Mouse (Mus musculus) erythroid progenitor cell, adult 5-6 weeks (primary cell): Measurements from ENCODE around the gene Eif4g3. TPM values are rescaled to one million over a fixed set of nuclear protein-coding genes. Genes with fewer than 3 reads are reported as not detected.

ENCODE experiments used
- ATAC-seq: replicated peaks from 2 replicates; pipeline ENCODE4 v1.8.0; 2016; ENCODE audit warnings: moderate number of reproducible peaks, mild to moderate bottlenecking, moderate TSS enrichment, inconsistent platforms; ENCODE audit not compliant: poor library complexity, low FRiP score, severe bottlenecking
- total RNA-seq, 2 experiments: library from RNA; stranded (forward) in 1 of 2; stranded (reverse) in 1 of 2; fragments of 150-400 nt in 1 of 2; fragments of 186-747, 209-891 nt in 1 of 2; gene quantifications; 2 replicates each; pipeline versions ENCODE4 v1.2.3 to v1.2.4; 2015 to 2017; ENCODE audit warnings: low replicate concordance in 2 of 2

Gene Eif4g3
- total RNA-seq, 2 experiments from 2014 or later, result 11.7 to 29.8 TPM

DNA sequence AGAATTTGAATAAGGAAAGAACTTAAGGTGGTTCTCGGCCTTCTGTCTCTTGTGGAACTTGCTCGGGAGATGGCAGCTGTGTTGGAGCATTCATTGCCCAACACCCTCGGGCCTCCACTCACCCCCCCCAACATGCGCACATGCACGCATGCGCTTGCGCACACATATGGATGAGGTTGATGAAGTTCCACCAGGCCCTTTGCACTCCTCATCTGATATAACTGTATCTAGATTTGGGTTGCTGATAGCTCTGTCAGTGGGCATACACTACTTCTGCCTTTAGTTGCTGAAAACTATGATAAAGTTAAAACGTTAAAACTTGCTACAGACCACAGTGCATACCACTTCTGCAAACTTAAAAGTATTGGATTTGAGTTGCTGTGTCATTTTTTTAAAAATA is 89.6 kb downstream of the Eif4g3 start:
- no peak for ATAC-seq

DNA sequence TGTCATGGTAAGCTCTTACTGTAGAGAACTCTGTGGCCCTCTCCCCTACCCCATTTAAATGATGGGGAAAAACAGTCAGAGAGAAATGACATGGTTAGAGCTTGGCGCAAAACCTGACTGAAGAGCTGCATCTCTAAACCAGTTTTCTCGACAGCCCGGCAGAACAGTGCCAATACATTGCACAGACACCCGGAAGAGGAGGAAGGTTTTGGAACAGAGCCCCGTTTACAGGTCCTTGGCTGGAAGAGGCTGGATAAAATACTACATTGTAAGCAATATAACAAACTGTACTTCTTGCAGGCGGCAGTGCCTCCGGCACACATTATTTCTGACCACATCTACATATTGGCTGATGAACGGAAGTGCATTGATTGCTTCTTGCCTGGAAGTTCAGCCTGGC is 91.3 kb downstream of the Eif4g3 start:
- no peak for ATAC-seq

DNA sequence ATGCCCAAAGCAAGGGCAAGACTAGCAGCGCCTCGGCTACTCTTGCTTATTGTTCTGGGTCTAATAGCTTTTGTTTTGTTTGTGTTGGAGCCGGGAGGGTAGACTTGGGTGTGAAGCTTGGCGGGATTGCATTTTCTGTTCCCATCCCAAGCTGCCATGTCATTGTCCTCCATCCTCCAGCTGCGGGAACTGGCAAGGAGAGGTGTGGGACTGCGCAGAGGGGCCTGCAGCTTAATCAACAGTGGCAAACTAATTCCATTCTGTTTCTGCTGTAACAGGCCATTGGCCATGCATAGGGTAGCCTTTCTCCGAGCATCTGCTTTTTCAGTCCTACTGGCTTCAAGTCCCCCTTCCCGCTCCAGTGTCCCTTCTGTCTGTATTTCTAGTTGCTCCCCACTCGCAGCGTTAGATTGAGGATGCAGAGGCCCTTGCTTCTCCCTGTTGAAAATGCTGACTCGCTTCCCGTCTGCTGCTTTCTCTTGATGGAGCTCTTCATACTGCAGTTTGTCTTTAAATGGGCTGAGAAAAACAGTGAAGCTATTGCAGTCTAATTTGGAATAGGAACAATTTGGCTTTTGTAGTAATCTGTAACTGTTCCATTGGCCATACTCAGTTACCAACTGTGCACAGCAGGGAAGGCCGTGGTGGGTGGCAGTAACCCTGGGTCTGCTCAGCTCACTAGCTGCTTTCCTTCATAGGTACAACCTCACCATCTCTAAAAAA is 92.2 kb downstream of the Eif4g3 start:
- no peak for ATAC-seq

DNA sequence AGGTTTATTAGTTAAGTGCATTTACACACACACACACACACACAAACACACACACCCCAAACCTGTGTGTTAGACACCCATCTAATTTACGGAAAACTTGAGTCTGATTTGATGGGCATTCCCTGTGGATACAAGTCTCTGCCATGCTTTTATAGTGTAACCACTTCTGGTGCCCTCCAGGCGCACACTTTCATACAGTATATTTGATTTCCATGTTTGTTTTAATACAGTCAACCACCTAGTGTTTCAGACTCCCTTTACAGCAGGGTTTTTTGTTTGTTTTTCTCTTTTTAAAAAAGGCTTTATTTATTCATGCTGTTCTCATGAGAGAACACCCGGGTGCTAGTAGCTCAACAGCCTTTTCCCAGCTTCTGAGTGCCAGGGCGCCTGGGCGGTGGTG is 94.1 kb downstream of the Eif4g3 start:
- ATAC-seq, result no peak

DNA sequence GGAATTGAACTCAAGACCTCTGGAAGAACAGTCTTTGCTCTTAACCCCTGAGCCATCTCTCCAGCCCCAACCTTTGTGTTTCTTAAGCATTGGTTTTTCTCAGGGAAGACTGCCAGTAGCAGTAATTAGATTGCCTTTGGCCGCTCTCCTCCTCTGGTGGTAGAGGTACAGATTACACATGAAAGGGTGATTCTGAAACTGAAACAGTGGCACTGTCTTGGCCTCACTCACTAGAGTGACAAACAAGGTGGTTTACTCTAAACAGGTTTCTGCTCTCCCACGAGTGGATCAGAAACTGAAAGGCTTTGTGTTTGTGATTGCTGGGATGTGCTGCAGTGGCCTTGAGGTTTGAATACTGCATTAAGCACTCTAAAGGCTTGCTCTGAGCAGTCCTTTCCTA is 96.7 kb downstream of the Eif4g3 start:
- ATAC-seq, result no peak

DNA sequence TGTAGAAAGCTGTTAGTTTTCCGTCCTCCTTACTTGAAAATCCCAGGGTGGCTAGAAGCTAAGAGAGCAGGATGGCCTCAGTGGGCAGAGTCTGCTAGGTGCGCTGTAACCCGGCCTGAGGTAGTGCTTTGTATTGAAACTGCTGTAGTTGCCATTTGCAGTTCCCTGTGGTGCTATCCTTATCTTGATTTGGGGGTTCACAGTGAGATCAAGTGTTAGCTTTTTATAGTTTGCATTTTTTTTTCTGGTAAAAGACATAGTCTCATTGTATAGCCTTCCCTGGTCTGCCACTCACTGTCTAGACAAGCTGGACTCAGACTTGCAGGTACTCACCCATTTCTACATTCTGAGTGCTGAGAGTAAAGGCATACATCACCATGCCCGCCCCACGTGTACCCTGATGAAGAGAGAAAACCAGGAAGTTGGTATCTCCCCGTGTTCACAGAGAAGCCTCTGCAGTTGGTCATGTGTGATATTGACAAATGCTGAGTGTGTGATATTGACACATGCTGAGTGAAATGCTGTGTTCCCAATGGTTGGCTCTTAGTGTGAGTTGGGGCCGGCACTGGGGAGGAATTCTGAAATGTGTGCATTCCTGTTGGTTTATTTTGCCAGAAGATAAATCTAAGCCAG is 98.9 kb downstream of the Eif4g3 start:
- no peak for ATAC-seq

DNA sequence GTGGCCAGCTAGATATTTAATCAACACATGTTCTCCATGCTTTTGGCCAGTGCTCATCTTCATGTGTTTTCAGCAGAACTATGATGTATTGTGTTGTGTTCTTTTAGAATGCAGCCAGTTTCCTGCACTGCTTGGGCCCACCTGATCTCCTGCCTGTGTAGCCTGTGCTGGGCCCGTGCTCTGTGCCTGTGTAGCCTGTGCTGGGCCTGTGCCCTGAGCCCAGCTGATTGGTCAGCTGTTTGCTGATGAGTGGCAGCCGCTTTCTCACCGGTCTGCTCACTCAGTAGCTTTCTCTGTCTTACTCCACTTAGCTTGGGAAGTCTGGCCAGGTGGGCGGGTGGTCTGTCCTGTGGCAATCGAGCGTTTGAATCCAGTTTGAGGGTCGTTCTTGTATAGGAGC is 107.6 kb downstream of the Eif4g3 start:
- ATAC-seq, result no peak

DNA sequence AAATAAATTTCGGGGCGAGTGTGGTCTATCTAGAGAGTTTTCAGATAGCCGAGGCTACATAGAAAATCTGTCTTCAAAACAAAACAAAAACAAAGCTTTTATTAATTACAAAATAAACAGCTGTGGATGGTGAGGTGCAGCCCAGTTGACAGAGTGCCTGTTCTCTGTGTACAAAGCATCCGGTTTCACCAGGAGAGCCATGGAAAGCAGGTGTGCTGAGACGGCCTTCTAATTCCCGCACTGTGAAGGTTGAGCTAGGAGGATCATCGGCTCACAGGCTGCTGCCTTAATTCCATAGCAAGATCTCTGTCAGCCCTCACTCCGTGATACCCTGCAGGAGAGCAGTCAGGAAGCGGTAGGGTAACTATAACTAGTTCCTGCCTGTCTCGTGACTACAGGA is 109.0 kb downstream of the Eif4g3 start:
- no peak for ATAC-seq

DNA sequence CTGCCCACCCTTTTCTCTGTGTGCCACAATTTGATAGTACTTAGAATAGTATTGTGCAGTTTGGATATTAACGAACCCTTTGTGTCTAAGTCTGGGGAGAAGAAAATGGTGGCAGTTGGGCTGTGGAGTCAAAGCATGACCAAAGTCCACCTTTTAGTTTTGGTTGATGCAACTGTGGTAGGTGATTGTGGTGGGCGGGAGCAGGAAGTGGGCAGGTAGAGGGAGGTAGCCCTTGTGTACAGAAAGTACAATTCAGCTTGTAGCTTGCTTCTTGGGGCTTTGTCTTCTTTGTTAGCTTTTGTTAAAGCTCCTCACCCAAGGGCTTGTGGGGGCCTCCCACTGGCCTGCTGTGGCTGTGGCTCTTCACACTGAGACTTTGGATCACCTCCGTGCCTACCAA is 109.6 kb downstream of the Eif4g3 start:
- ATAC-seq, result no peak

DNA sequence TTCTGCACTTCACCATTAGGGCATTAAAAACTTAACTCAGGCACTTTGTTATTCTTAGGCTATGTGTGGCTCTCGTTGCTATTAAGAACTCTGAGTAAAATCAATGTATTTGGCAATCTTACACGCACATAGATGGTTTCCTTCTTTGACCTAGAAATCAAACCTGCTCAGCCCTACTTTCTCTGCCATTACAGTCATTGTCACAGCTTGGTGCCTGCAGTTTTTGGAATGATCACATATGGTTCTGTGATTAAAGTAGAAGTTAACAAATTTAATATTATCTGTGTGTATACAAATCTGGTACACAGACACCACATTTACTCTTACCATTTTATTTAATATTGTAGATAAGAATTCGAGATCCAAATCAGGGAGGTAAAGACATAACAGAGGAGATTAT is 112.1 kb downstream of the Eif4g3 start:
- no peak for ATAC-seq

DNA sequence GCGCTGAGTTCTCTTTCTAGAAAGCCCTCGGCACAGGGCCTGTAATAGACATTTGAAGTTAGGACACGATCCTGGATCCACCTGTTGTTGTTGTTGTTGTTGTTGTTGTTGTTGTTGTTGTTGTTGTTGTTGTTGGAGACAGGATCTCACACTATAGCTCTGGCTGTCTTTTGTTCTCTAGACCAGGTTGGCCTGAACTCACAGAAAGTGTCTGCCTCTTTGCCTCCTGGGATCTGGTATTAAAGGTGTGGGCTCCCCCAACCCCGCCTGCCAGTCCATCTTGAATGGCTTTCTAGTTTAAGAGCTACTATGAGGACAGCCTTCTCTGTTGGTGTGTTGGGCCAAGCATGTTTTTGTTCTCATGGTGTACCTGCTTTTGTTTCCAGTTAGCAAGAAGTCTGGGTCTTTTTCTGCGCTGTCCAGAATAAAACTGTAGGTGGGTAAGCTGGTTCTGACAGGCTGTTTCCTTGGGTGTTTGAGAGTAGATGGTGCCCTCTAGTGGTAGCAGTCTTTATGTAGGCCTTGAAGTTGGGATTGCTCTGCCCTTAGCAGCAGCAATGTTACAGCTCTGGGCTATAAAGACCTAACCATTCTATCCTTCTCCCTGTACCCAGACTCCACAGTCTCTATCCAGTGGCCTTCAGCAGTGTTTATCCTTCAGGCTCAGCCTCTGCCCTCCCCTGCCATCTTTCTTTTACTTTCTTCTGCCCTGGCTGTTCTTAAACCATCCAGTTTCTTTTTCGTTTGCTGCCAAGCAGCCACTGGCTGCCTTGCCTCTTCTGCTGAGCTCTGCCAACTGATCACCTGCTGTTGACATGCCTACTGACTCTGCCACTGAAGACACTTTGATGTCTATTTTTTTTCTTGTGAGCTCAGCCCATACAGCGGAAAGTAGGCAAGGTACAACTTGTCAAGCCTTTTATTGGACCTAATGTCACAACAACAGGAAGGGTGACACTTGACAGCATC is 114.9 kb downstream of the Eif4g3 start:
- ATAC-seq, result peak; percentile 59; the same call in 1 of the 2 replicates

DNA sequence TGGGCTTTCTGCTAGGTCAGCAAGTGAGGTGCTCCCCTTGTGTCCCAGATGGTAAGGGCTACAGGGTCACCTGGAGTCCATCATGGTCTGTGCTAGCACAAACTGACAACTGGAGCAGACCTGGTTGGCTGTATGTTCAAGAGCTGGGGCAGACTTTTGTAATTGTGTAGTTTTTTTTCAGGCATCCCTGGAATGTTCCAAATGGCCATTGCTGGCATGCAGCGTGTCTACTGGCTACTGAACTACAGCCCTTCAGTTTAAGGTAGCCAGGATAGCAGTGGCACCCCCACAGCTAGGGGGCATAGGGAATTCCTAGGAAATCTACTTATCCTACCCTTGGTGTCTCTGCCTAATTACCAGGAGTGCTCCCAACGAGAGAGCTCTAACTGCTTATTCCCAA is 115.7 kb downstream of the Eif4g3 start:
- no peak for ATAC-seq

DNA sequence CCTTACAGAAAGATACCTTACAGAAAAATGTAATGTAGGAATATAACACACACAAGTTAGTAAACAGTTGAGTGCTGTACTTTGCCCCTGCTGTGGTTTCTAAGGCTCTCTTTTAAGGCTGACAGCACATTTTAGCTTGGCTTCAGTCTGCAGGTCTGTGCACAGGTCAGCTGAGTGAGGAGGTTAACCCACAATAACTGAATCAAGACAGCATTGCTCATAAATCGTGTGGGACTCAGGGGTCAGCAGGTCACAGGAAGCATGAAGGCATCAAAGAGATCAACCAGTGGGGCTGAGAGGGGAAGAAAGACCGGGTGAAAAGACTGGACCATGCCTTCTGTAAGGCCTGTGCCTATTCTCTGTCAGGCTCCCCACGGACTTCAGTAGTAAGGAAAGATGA is 116.5 kb downstream of the Eif4g3 start:
- ATAC-seq, result no peak

DNA sequence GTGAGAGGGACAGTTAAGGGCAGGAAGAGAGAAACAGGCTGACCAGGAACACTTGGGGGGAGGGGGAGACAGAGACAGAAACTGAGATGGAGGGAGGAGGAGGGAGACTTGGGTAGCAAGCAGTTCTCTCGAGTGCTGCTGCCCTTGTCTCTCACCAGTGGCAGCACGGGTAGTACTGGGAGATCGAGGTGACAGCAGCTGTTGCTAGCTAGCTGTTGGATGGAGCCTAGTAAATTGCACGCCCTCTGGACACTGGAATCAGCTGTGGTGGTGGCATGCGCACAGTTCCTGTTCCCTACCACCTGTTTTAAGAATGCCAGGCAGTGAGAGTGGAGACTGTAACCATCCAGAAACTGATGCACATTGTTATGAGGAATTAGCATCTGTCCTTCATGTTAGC is 119.0 kb downstream of the Eif4g3 start:
- no peak for ATAC-seq

DNA sequence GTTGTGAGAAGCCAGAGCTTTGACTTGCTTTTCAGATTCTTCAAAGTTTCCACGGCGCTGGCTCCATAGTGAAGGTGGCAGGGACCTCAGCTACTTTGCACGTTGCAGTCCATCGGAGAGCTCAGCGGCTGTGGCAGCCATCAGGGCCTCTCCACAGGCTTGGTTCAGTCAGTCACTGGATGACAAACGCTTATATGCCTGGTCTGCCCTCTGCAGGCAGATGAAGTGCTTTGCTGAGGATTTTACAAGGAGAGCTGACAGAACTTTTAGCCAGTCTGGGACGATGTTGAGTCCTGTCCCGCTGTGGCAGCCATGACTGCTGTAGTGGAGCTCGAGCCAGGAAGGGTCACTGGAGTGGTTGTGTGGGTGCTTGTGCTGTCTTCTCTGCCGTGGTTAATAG is 126.9 kb downstream of the Eif4g3 start:
- no peak for ATAC-seq

DNA sequence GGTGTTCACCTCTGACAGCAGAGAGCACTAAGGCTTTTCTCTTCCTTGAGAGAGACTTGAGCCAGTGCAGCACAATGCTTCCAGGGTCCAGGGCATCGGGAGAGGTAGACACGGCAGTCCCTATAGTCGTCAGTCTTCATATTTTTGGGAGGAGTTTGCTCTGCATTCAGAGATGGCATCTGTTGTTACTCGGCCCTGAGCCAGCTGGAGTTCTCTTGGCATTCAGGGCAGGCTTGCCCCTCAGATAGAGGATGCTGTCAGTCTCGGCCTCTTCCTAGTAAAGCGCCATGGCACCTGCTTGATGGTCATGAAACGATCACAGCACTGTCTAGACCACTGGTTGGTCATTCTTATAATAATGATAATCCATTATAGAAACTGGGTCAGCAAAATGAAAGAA is 131.2 kb downstream of the Eif4g3 start:
- ATAC-seq, result no peak

DNA sequence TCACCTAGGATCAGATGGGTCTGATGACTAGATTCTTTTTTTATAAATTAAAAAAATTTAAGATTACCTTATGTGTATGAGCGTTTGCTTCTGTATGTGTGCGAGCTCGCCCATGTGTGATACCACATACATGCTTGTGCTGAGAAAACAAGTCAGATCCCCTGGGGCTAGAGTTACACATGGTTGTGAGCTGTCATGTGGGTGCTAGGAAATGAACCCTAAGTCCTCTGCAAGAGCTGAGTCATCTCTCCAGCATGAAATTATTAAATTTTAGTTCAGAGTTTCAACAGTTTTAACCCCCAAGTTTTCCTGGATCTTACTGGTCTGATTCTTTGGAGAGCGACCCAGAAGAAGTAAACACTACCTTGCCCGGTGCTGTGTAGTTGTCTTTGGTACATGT is 134.5 kb downstream of the Eif4g3 start:
- ATAC-seq, result no peak

DNA sequence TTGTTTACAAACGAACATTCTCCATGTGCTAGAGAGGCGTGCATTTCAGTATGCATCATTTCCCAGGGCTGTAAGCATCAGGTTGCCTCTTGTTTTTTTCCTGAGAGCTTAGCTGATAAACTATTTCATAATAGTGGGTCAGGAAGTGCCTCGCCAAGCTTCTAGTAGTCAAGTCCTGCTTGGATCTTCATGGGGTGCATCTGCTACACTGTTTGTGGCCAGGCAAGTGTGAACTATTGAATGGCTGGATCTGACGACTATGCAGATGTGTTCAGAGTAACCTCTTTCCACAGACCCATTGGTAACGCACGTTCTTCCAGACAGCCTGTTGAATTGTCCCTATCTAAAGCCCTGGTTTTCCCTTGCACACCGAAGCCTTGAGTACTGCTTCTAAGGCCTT is 135.0 kb downstream of the Eif4g3 start:
- no peak for ATAC-seq

DNA sequence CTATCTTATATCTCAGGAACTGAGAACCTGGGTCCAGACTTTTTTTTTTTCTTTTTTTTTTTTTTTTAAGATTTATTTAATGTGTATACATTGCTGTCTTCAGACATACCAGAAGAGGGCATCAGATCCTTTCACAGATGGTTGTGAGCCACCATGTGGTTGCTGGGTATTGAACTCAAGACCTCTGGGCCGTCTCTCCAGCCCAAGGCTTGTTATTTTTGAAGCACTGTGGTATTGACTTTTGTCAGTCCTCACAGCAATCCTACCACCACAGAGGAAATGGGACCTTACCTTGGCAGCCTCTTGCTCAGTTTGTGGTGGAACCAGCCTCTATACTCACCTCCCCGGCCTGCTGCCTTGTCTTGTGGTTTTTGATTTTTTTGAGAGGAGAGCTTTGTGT is 137.3 kb downstream of the Eif4g3 start:
- no peak for ATAC-seq

DNA sequence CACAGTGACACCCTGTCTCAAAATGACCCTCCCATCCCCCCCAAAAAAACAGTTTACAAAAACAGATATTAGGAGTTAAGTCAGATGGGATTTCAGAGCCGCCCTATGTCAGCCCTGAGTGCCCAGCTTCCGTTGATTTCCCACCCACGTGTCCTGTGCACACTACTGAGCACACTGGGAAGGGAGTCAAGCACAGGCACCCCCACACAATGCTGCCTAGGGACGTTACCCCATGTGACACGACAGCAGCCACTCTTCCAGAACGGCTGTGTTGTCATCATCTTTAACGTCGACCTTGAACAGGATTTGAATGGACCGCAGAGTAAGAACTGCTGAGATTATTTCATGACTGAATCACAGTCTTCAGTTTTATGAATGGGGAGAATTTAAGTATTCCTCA is 138.4 kb downstream of the Eif4g3 start:
- ATAC-seq, result no peak

DNA sequence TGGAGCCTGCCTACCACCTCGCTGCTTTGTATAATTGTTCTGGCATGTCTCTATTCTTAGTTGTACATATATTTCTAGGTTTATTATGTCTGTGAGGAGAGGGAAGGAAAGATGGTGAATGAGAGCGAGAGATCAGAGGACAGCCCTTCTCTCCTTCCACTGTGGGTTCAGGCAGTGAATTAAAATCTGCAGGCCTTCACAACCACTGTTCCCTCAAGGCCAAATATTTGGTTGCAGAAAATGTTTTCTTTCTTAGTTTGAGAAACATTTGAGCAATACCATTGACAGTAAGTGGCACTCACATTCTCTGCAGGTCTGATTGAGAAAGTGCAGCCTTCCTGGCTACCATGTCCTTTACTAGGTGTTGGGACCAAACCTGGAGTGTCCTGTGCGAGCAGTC is 138.9 kb downstream of the Eif4g3 start:
- ATAC-seq, result no peak
